Mouse (Mus musculus): ENCODE measurements around the gene Rgs2. TPM values are rescaled to one million over a fixed set of nuclear protein-coding genes. Genes with fewer than 3 reads are reported as not detected.

The Rgs2 gene
- total and polyA plus RNA-seq, 3 experiments, result 1.2 to 2.9 TPM; not detected in 1

DNA sequence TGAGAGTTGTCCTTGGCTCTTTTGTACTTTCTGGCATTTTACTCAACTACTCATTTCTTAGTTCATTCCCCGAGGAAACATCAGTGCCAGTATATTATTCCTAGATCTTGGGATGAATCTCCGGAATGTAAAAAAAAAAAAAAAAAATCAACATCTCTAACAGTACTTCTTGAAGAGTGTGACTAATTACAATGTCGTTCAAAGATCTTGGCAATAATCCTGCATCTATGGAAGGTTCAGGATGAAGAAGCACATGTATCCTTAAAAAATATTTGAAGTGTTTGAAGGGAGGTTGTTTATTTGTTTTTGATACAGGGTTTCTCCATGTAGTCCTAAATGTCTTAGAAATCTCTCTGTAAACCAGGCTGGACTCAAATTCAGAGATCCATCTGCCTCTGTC, 41.7 kb downstream of the Rgs2 start:
- Histone ChIP-seq H3K27ac (ENCODE audit: control insufficient read depth, low read depth, low read length) (no peak overlapping the region), H3K9ac (ENCODE audit: control insufficient read depth, low read depth, low read length, poor library complexity, severe bottlenecking) (no peak overlapping the region), H3K27me3 (ENCODE audit: control insufficient read depth in 1 of 2, insufficient read depth in 2 of 2, low read length in 2 of 2) (no peaks in the 10 kb centered on the region), H3K9me3 (replicated peaks; ENCODE audit: insufficient read depth, low read length) (no peaks in the 10 kb centered on the region), H3K36me3 (ENCODE audit: control insufficient read depth in 1 of 2, insufficient read depth in 2 of 2, low read length in 2 of 2) (no peaks in the 10 kb centered on the region), H3K4me1 (ENCODE audit: control insufficient read depth in 1 of 2, insufficient read depth in 2 of 2, low read length in 2 of 2) (no peaks in the 10 kb centered on the region), H3K79me2 (ENCODE audit: control insufficient read depth, insufficient read depth, low read length, poor library complexity) (no peaks in the 10 kb centered on the region), H3K4me3 (ENCODE audit: control insufficient read depth in 1 of 2, insufficient read depth in 1 of 2, low read depth in 2 of 2, low read length in 2 of 2) (no peak overlapping the region)
- DNase-seq (ENCODE audit: low read depth, low spot score), result no peak
- TF ChIP-seq HCFC1 (IDR thresholded peaks at IDR 0.05; ENCODE audit: low read depth, low read length) (no peak), NRF1 (IDR thresholded peaks at IDR 0.05; ENCODE audit: insufficient read depth, low read depth, low read length, poor library complexity, severe bottlenecking) (no peak), ETS1 (IDR thresholded peaks at IDR 0.05; ENCODE audit: low read depth, low read length) (no peak), USF2 (IDR thresholded peaks at IDR 0.05; ENCODE audit: borderline replicate concordance in 1 of 2, insufficient read depth in 1 of 2, low read depth in 1 of 2, low read length in 2 of 2) (no peak), MYB (IDR thresholded peaks at IDR 0.05; ENCODE audit: low read depth, low read length) (no peak), POLR2A (IDR thresholded peaks at IDR 0.05; ENCODE audit: control insufficient read depth in 1 of 2, insufficient read depth in 1 of 2, low read depth in 1 of 2, low read length in 2 of 2, poor library complexity in 1 of 2) (no peak), CTCF (IDR thresholded peaks at IDR 0.05 in 2 of 3, conservative IDR thresholded peaks at IDR 0.05 in 1 of 3; ENCODE audit: control insufficient read depth in 1 of 3, insufficient read depth in 1 of 3, low read depth in 2 of 3, low read length in 3 of 3, poor library complexity in 1 of 3, severe bottlenecking in 1 of 3) (no peak), SIN3A (IDR thresholded peaks at IDR 0.05; ENCODE audit: low read length) (no peak), CHD1 (IDR thresholded peaks at IDR 0.05; ENCODE audit: low read depth, low read length) (no peak), E2F4 (IDR thresholded peaks at IDR 0.05; ENCODE audit: borderline replicate concordance, low read depth, low read length) (no peak)

DNA sequence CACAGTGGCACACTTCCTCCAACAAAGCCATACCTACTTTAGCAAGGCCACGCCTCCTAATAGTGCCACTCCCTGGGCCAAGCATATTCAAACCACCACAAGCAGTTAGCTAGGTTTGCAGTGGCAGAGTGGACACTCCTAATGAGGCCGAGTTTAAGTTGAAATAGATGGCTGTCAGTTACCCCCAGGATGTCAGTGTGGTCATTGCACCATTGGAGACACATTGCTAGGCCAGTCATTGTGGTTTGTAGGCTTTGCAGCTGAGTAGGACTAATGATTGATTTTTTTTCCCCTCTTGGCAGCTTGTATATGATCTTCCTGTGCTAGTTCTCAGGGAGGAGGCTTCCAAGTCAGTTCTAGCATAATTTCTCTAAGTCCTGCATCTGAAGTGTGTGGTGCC, 43.6 kb downstream of the Rgs2 start:
- DNase-seq (ENCODE audit: low read depth, low spot score), result no peak
- Histone ChIP-seq H3K79me2 (ENCODE audit: control insufficient read depth, insufficient read depth, low read length, poor library complexity) (no peaks in the 10 kb centered on the region), H3K4me1 (ENCODE audit: control insufficient read depth in 1 of 2, insufficient read depth in 2 of 2, low read length in 2 of 2) (no peaks in the 10 kb centered on the region), H3K36me3 (ENCODE audit: control insufficient read depth in 1 of 2, insufficient read depth in 2 of 2, low read length in 2 of 2) (no peaks in the 10 kb centered on the region; a peak in 1 of 4 replicates), H3K9me3 (replicated peaks; ENCODE audit: insufficient read depth, low read length) (no peaks in the 10 kb centered on the region), H3K4me3 (ENCODE audit: control insufficient read depth in 1 of 2, insufficient read depth in 1 of 2, low read depth in 2 of 2, low read length in 2 of 2) (no peak overlapping the region), H3K27me3 (ENCODE audit: control insufficient read depth in 1 of 2, insufficient read depth in 2 of 2, low read length in 2 of 2) (no peaks in the 10 kb centered on the region), H3K9ac (ENCODE audit: control insufficient read depth, low read depth, low read length, poor library complexity, severe bottlenecking) (no peak overlapping the region), H3K27ac (ENCODE audit: control insufficient read depth, low read depth, low read length) (no peak overlapping the region)
- no peak for TF ChIP-seq ZC3H11A (IDR thresholded peaks at IDR 0.05; ENCODE audit: low read depth, low read length)
- no peak for TF ChIP-seq POLR2AphosphoS5 (IDR thresholded peaks at IDR 0.05; ENCODE audit: borderline replicate concordance, low read depth, low read length)
- no peak for TF ChIP-seq ZNF384 (IDR thresholded peaks at IDR 0.05; ENCODE audit: low read depth, low read length)
- no peak for TF ChIP-seq MAFK (IDR thresholded peaks at IDR 0.05; ENCODE audit: borderline replicate concordance, low read depth, low read length)
- no peak for TF ChIP-seq SIN3A (IDR thresholded peaks at IDR 0.05; ENCODE audit: low read length)
- no peak for TF ChIP-seq RAD21 (IDR thresholded peaks at IDR 0.05; ENCODE audit: low read depth, low read length)
- no peak for TF ChIP-seq TAL1 (IDR thresholded peaks at IDR 0.05; ENCODE audit: low read length)
- TF ChIP-seq CHD2 (IDR thresholded peaks at IDR 0.05; ENCODE audit: low read length), result no peak
- no peak for TF ChIP-seq KAT2A (conservative IDR thresholded peaks at IDR 0.05; ENCODE audit: low read depth, low read length)
- TF ChIP-seq CTCF (IDR thresholded peaks at IDR 0.05 in 2 of 3, conservative IDR thresholded peaks at IDR 0.05 in 1 of 3; ENCODE audit: control insufficient read depth in 1 of 3, insufficient read depth in 1 of 3, low read depth in 2 of 3, low read length in 3 of 3, poor library complexity in 1 of 3, severe bottlenecking in 1 of 3), result no peak
- no peak for TF ChIP-seq POLR2A (IDR thresholded peaks at IDR 0.05; ENCODE audit: control insufficient read depth in 1 of 2, insufficient read depth in 1 of 2, low read depth in 1 of 2, low read length in 2 of 2, poor library complexity in 1 of 2)
- no peak for TF ChIP-seq GATA1 (IDR thresholded peaks at IDR 0.05; ENCODE audit: low read depth, low read length)
- no peak for TF ChIP-seq NRF1 (IDR thresholded peaks at IDR 0.05; ENCODE audit: insufficient read depth, low read depth, low read length, poor library complexity, severe bottlenecking)
- TF ChIP-seq GABPA (IDR thresholded peaks at IDR 0.05; ENCODE audit: low read depth, low read length), result no peak
- TF ChIP-seq EP300 (IDR thresholded peaks at IDR 0.05; ENCODE audit: low read depth in 1 of 2, low read length in 2 of 2), result no peak
- TF ChIP-seq CHD1 (IDR thresholded peaks at IDR 0.05; ENCODE audit: low read depth, low read length), result no peak
- no peak for TF ChIP-seq RCOR1 (IDR thresholded peaks at IDR 0.05; ENCODE audit: low read depth, low read length)

Measured in MEL (cell line).